Mouse (Mus musculus): ENCODE results near the gene Islr.

The Islr gene

GRCm38 (mm10) chr9:58232374-58232773 lies 28.3 kb upstream of the Islr start:
- ChIA-PET CTCF (interaction anchor here (0.6 to 5.2 kb wide), 10 partner anchors 9 to 1073 kb away, joined by 3 to 38 read pairs (median 4); partner anchors contain the start of gene Stoml1 (in 1 of the 4)), POLR2A (interaction anchor here in 3 of 4 experiments (0.5 to 9.3 kb wide), 17 partner anchors 8 to 330 kb away, joined by 3 to 126 read pairs (median 5); partner anchors contain the start of genes Islr (in 1 of the 3), Islr2 (in 1 of the 3) and Pml (in 1 of the 3))

- POLR2A ChIA-PET: interaction anchor here in 3 of 4 experiments (0.5 to 9.3 kb wide), 15 partner anchors 9 to 329 kb away, joined by 3 to 126 read pairs (median 5); partner anchors contain the start of genes Islr (in 1 of the 3) and Islr2 (in 1 of the 3)
- CTCF ChIA-PET: interaction anchor here in 1 of 4 experiments (0.9 to 5.2 kb wide), 4 partner anchors 9 to 193 kb away, joined by 3 to 38 read pairs (median 6); no protein-coding TSS in a partner anchor
Observed at GRCm38 (mm10) chr9:58231746-58232145, 27.6 kb upstream of the Islr start.

DNA sequence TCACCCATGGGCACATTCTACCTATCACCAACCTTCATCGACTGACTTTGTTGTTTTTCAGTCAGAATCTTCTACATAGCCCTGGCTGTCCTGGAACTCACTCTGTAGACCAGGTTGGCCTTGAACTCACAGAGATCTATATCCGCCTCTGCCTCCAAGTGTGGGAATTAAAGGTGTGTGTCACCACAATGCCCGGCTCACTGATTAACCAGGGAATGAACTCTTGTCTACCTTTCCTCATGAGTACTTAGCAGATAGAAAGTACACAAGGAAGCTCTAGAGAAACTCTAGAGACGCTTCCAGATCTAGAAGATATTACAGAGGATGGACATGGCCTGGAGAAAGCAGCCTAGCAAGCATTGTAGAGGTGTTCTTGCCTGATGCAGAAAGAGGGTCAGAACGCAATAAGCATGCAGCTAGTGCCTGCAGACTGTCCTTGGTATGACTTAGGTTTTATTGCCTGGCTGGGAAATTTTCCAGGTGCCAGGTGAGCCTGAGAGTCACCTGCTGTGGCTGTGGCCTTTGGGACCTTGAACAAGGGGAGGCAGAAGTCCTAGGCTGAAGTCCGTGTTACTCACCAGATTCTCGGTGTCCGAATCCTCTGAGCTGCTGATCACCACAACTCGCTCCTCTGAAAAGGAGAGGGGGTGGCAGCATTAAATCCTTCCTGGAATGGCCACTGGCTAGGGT lies 24.8 kb upstream of the Islr start:
- CTCF ChIA-PET: interaction anchor here in 2 of 4 experiments (0.6 to 1.5 kb wide), 5 partner anchors 9 to 392 kb away, joined by 3 to 7 read pairs (median 3); partner anchors contain the start of genes Arid3b (in 1 of the 2), Islr (in 1 of the 2), Islr2 (in 1 of the 2) and Pml (in 1 of the 2)

DNA sequence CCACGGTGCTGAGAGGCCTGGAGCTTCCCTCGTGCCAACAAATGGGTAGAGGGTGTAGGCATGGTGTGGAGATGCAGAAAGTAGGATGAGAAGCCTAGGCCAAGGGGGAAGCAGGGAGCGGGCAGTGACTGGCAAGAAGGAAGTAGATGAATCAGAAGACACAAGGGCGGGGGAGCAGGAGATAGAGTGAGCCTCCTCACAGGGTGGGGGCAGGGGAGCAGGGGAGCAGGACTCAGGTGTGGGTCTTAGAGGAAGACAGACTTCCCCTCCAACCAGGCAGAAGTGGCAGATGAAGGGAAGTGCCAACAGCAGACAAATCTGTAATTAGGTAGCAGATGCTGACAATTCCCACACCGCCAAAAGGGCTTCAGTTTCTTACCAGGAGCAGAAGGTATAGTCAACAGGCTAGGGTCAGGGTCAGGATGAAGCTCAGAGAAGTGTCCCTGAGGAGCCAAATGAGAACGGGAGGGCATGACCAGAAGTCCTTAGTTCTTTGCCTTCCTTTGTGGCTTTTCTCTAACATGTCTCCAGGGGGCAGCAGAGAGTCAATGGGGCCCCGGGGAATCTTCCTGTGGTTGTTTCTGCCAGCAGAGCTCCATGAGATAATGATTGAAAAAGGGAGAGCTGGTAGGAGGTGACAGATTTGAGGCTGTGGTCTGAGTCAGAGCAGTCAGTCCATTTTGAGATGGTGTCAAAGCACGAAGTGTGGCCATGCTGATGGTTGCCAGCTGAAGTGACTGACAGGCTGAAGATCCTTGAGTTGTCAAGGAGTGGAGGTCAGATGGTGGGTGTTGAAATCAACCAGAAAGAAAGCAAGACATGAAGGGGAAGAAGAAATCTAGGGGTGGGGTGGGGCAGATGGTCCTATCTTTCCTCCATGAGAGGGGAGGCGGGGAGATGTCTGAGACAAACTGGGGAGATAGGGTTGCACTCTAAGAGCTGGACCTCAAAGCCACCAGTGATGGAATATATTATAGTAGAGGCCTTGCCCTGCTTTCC lies 22.1 kb upstream of the Islr start:
- ChIA-PET CTCF (interaction anchor here (0.5 to 4.3 kb wide), 46 partner anchors 8 to 912 kb away, joined by 3 to 25 read pairs (median 4); partner anchors contain the start of genes Pml (in 3 of the 4) and Stoml1 (in 1 of the 4)), POLR2A (interaction anchor here (0.5 to 3.6 kb wide), 26 partner anchors 8 to 202 kb away, joined by 3 to 19 read pairs (median 4); partner anchors contain the start of genes Pml (in 2 of the 4) and Stoml1 (in 1 of the 4))

More for the DNA sequence above, 24.8 kb upstream of the Islr start:
- POLR2A ChIA-PET: interaction anchor here in 3 of 4 experiments (0.8 to 9.3 kb wide), 8 partner anchors 11 to 52 kb away, joined by 3 to 126 read pairs (median 8); no protein-coding TSS in a partner anchor

- ChIA-PET POLR2A (interaction anchor here in 3 of 4 experiments (0.6 to 3.6 kb wide), 12 partner anchors 9 to 1066 kb away, joined by 3 to 28 read pairs (median 5); partner anchors contain the start of genes Pml (in 2 of the 3) and Commd4 (in 1 of the 3)), CTCF (interaction anchor here in 2 of 4 experiments (0.6 to 4.3 kb wide), 7 partner anchors 7 to 186 kb away, joined by 3 to 25 read pairs (median 4); no protein-coding TSS in a partner anchor)
Observed at GRCm38 (mm10) chr9:58224356-58224755, 20.2 kb upstream of the Islr start.

- ChIA-PET POLR2A (interaction anchor here (0.6 to 9.9 kb wide), 40 partner anchors 10 to 1270 kb away, joined by 3 to 125 read pairs (median 5); partner anchors contain the start of genes Islr (in 2 of the 4), Islr2 (in 2 of the 4), Pml (in 2 of the 4) and Sema7a (in 1 of the 4)), CTCF (interaction anchor here (0.5 to 8.0 kb wide), 63 partner anchors 8 to 1305 kb away, joined by 3 to 68 read pairs (median 4); partner anchors contain the start of genes Islr (in 4 of the 4), Islr2 (in 4 of the 4), Pml (in 3 of the 4) and Stoml1 (in 2 of the 4))
Observed at GRCm38 (mm10) chr9:58220218-58220903, 16.3 kb upstream of the Islr start.

- ChIA-PET POLR2A (interaction anchor here in 3 of 4 experiments (0.6 to 9.9 kb wide), 24 partner anchors 9 to 237 kb away, joined by 3 to 125 read pairs (median 5); partner anchors contain the start of genes Islr (in 1 of the 3), Islr2 (in 1 of the 3), Loxl1 (in 1 of the 3) and Pml (in 1 of the 3)), CTCF (interaction anchor here in 3 of 4 experiments (0.6 to 8.0 kb wide), 9 partner anchors 12 to 362 kb away, joined by 3 to 68 read pairs (median 4); partner anchors contain the start of genes Islr (in 2 of the 3) and Islr2 (in 2 of the 3))
Observed at GRCm38 (mm10) chr9:58218539-58218938, 14.4 kb upstream of the Islr start.

- ChIA-PET CTCF (interaction anchor here (0.6 to 8.0 kb wide), 65 partner anchors 9 to 436 kb away, joined by 3 to 68 read pairs (median 4); partner anchors contain the start of genes Islr (in 4 of the 4), Islr2 (in 4 of the 4), Pml (in 2 of the 4) and Stoml1 (in 1 of the 4)), POLR2A (interaction anchor here (0.6 to 9.9 kb wide), 56 partner anchors 10 to 380 kb away, joined by 3 to 125 read pairs (median 6); partner anchors contain the start of genes Islr (in 3 of the 4), Islr2 (in 3 of the 4), Arid3b (in 1 of the 4) and Nptn (in 1 of the 4))
Observed at GRCm38 (mm10) chr9:58216402-58216801, 12.3 kb upstream of the Islr start.

DNA sequence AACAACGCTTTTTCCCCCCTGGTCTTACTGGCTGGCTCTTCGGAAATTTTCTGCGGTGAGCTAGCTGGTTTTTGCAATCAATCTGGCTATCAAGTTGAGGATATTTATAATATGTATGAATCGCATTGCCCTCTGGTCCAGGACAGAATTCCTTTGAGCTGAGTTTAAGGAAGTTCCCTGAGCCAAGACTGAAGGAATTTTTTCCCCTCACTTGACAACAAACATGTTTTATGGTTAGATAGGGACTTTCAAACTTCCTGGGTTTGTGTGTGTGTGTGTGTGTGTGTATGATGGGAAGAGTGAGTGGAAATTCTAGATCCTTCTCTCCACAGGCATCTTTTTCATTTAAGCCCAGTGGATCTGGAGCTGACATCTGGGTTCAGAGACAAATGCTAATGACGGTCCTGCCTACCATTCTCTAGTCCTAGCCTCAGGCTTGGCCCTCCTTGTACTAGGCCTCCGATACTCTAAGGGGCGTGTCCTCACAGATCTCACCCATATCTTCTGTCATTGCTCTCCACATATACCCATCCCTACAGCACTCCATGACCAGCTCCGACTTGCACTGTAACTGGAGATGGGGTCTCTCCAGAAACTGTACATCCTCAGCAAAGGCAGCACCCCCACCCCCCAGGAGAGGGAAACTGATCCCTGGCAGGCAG lies 10.5 kb upstream of the Islr start:
- CTCF ChIA-PET: interaction anchor here (0.6 to 8.0 kb wide), 15 partner anchors 10 to 279 kb away, joined by 3 to 68 read pairs (median 5); partner anchors contain the start of genes Islr (in 4 of the 4) and Islr2 (in 4 of the 4)
- POLR2A ChIA-PET: interaction anchor here (0.6 to 9.9 kb wide), 35 partner anchors 8 to 704 kb away, joined by 3 to 125 read pairs (median 6); partner anchors contain the start of genes Islr (in 2 of the 4), Islr2 (in 2 of the 4) and Pml (in 1 of the 4)

DNA sequence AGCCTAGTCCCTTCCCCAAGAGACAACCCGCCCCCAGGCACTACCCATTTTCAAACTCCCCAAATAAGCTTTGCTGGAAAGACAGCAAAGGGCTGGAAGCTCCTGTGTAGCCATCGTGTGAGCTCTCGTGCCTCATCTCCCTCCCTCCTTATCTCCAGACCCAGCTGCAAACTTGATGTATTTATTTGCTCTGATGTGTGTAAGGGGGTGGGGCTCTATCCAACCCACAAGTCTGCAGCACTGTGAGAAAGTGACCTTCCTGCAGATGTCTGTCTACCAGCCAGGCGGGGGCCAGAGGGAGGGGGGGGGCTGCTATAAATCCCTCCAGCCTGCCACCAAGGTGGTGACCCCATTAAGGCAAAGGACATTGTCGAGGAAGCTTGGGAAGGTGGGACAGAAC lies 9.8 kb upstream of the Islr start:
- ChIA-PET CTCF (interaction anchor here in 3 of 4 experiments (0.6 to 8.0 kb wide), 11 partner anchors 9 to 278 kb away, joined by 3 to 68 read pairs (median 5); partner anchors contain the start of genes Islr (in 3 of the 3) and Islr2 (in 3 of the 3)), POLR2A (interaction anchor here (0.6 to 9.9 kb wide), 26 partner anchors 9 to 413 kb away, joined by 3 to 125 read pairs (median 5); partner anchors contain the start of genes Islr (in 2 of the 4), Islr2 (in 2 of the 4) and Pml (in 1 of the 4))

GRCm38 (mm10) chr9:58213377-58213776 lies 9.3 kb upstream of the Islr start:
- POLR2A ChIA-PET: interaction anchor here (0.6 to 9.9 kb wide), 20 partner anchors 8 to 413 kb away, joined by 3 to 125 read pairs (median 6); partner anchors contain the start of genes Islr (in 3 of the 4) and Islr2 (in 3 of the 4)
- CTCF ChIA-PET: interaction anchor here in 3 of 4 experiments (0.6 to 8.0 kb wide), 9 partner anchors 9 to 278 kb away, joined by 3 to 68 read pairs (median 7); partner anchors contain the start of genes Islr (in 3 of the 3) and Islr2 (in 3 of the 3)

DNA sequence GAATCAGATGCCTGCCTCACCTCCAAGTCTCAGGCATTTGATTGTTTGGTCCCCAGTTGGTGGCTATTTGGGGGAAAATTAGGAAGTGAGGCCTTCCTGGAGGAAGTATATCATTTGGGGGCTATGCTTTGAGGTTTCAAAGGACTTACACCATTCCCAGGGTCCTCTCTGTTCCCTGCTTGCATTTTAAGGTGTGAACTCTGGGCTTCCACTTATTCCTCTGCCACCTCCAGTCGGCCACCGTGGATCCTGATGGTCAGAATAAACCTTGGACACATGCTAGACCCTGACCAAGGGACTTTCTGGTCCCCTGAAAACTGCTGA lies 6.2 kb upstream of the Islr start:
- POLR2A ChIA-PET: interaction anchor here (0.5 to 10.5 kb wide), 35 partner anchors 6 to 1104 kb away, joined by 3 to 125 read pairs (median 4); partner anchors contain the start of genes Arid3b (in 1 of the 4) and Sema7a (in 1 of the 4)
- CTCF ChIA-PET: interaction anchor here (0.6 to 2.5 kb wide), 21 partner anchors 10 to 649 kb away, joined by 3 to 19 read pairs (median 4); partner anchors contain the start of genes Pml (in 1 of the 4) and Ubl7 (in 1 of the 4)

DNA sequence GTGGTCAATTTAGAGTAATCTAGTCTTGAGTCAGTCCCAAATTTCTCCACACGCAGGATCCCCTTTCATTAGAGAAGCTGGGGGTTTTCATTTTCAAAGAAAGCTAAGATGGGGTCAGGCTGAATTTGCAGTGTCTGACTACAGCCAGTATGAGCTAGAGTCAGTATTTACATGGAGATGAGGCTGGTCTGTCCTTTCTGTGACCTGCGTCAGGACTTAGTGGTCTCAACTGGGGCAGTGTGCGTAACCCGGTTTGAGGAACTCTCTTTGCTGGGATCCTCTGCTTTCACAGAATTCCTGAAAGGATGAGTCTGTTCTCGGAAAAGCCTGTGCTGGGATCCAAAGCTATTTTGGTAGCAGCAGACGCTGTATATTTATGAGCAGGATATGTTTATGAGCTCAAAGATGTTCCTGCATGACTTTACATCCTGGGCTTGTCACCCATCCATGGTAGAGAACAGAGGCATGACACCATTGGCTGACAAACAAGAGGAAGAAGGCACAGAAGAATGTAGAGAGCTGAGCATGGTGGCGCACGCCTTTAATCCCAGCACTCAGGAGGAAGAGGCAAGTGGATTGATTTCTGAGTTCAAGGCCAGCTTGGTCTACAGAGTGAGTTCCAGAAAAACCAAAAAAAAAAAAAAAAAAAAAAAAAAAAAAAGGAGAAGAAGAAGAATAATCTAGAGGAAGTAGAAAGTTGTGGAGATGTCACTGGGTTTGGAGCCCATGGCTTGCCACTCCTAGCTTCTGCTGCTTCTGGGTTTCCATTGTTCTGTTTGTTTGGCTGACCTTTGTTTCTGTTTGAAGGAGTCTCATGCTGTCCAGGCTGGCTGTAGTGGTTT lies 5.6 kb upstream of the Islr start:
- CTCF ChIA-PET: interaction anchor here (0.6 to 2.5 kb wide), 27 partner anchors 10 to 648 kb away, joined by 3 to 19 read pairs (median 3); partner anchors contain the start of genes Pml (in 1 of the 4) and Ubl7 (in 1 of the 4)
- POLR2A ChIA-PET: interaction anchor here (0.5 to 10.5 kb wide), 38 partner anchors 7 to 912 kb away, joined by 3 to 125 read pairs (median 4); partner anchors contain the start of genes Arid3b (in 1 of the 4) and Sema7a (in 1 of the 4)

- ChIA-PET POLR2A (interaction anchor here in 3 of 4 experiments (0.8 to 10.5 kb wide), 10 partner anchors 8 to 167 kb away, joined by 3 to 125 read pairs (median 4); no protein-coding TSS in a partner anchor), CTCF (interaction anchor here (0.7 to 3.0 kb wide), 10 partner anchors 10 to 167 kb away, joined by 3 to 44 read pairs (median 5); no protein-coding TSS in a partner anchor)
Observed at GRCm38 (mm10) chr9:58206013-58206412, 1.9 kb upstream of the Islr start.

Data from embryonic stem cell, embryonic (primary cell).